Mouse (Mus musculus): ENCODE results near the gene Nav2.

Gene Nav2

GRCm38 (mm10) chr7:49488493-49489087, 580.1 kb downstream of the Nav2 start:
- DNase-seq (ENCODE audit: low spot score) = no peak

GRCm38 (mm10) chr7:49490814-49491213, 582.3 kb downstream of the Nav2 start:
- DNase-seq (ENCODE audit: low spot score) = no peak

GRCm38 (mm10) chr7:49492622-49493021, 584.1 kb downstream of the Nav2 start:
- no peak for DNase-seq (ENCODE audit: low spot score)

GRCm38 (mm10) chr7:49493210-49493609, 584.7 kb downstream of the Nav2 start:
- no peak for DNase-seq (ENCODE audit: low spot score)

- DNase-seq (ENCODE audit: low spot score) = no peak
Measured at GRCm38 (mm10) chr7:49494654-49495053, 586.1 kb downstream of the Nav2 start.

GRCm38 (mm10) chr7:49496111-49496510, 587.6 kb downstream of the Nav2 start:
- DNase-seq (ENCODE audit: low spot score) = peak; percentile 72

GRCm38 (mm10) chr7:49496766-49497425, 588.4 kb downstream of the Nav2 start:
- peak; percentile 63 for DNase-seq (ENCODE audit: low spot score)

GRCm38 (mm10) chr7:49497426-49497892, 588.9 kb downstream of the Nav2 start:
- DNase-seq (ENCODE audit: low spot score) = no peak

GRCm38 (mm10) chr7:49499598-49499997, 591.1 kb downstream of the Nav2 start:
- no peak for DNase-seq (ENCODE audit: low spot score)

GRCm38 (mm10) chr7:49500916-49501315, 592.4 kb downstream of the Nav2 start:
- no peak for DNase-seq (ENCODE audit: low spot score)

GRCm38 (mm10) chr7:49503419-49503818, 594.9 kb downstream of the Nav2 start:
- DNase-seq (ENCODE audit: low spot score) = no peak

GRCm38 (mm10) chr7:49503881-49504280, 595.4 kb downstream of the Nav2 start:
- no peak for DNase-seq (ENCODE audit: low spot score)

- peak; percentile 53 for DNase-seq (ENCODE audit: low spot score)
Measured at GRCm38 (mm10) chr7:49504297-49504696, 595.8 kb downstream of the Nav2 start.

GRCm38 (mm10) chr7:49505024-49505423, 596.5 kb downstream of the Nav2 start:
- DNase-seq (ENCODE audit: low spot score) = no peak

GRCm38 (mm10) chr7:49506085-49506820, 597.7 kb downstream of the Nav2 start:
- no peak for DNase-seq (ENCODE audit: low spot score)

- no peak for DNase-seq (ENCODE audit: low spot score)
Measured at GRCm38 (mm10) chr7:49507943-49508506, 599.5 kb downstream of the Nav2 start.

- no peak for DNase-seq (ENCODE audit: low spot score)
Measured at GRCm38 (mm10) chr7:49511820-49512453, 603.4 kb downstream of the Nav2 start.

GRCm38 (mm10) chr7:49513763-49514437, 605.4 kb downstream of the Nav2 start:
- DNase-seq (ENCODE audit: low spot score) = no peak

GRCm38 (mm10) chr7:49515012-49515411, 606.5 kb downstream of the Nav2 start:
- no peak for DNase-seq (ENCODE audit: low spot score)

- no peak for DNase-seq (ENCODE audit: low spot score)
Measured at GRCm38 (mm10) chr7:49520504-49520903, 612.0 kb downstream of the Nav2 start.

- DNase-seq (ENCODE audit: low spot score) = no peak
Measured at GRCm38 (mm10) chr7:49521349-49521748, 612.8 kb downstream of the Nav2 start.

- DNase-seq (ENCODE audit: low spot score) = no peak
Measured at GRCm38 (mm10) chr7:49521976-49522375, 613.5 kb downstream of the Nav2 start.
